Mouse (Mus musculus) spleen, postnatal 10 days (tissue): ENCODE measurements around the gene Fbxl13.

Experiments
- DNase-seq, 2 experiments: peaks; one replicate each; pipeline ENCODE4 v3.0.0; 2021 to 2022; ENCODE audit warnings: low spot score in 2 of 2

Fbxl13 gene

DNA sequence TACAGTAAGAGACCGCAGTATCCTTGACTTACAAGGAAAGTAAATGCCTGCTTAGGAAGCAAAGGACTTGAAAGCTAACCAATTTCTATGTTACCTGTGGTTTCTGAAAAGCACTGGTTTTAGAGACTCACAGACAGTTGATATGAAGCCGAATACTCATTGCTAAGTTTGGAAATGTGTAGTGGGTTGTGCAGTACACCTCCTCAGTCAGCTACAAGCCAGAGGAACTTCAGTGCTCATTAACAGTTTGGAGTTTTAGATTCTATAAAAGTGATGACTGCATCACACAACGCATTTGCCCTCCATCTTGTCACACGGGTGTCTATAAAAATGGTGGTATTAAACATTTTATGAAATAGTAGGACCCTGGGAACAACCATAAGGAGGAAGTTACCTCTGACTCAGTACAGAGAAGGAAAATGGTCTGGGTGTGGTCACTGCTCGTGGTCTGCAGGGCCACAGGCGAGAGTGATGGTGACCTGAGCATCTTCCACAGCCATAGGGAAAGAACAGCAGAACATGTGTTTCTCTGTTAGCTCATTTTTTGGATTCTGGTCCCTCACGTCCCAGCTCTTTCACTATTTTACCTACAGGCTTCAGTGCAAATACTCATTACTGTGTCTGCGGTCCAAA, 160.1 kb downstream of the Fbxl13 start:
- no peak for DNase-seq

DNA sequence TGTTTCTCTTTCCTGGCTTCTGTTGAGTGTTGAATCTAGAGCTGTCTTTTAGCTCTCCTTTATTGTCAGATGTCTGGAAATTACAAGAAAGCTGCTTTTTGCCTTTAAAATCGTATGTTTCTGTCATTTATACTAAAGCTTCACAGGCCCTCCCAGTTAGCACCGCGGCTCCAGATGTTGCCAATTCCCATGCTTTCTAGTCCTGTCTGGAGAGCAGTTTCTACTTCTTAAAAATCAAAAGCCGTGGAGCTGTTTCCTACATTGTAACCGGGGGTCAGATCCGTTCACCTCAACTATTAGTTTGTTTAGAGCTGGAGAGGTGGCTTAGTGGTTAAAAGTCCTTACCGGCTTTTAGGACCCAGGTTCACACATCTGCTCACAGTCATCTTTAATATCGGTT, 162.2 kb downstream of the Fbxl13 start:
- DNase-seq: no peak

DNA sequence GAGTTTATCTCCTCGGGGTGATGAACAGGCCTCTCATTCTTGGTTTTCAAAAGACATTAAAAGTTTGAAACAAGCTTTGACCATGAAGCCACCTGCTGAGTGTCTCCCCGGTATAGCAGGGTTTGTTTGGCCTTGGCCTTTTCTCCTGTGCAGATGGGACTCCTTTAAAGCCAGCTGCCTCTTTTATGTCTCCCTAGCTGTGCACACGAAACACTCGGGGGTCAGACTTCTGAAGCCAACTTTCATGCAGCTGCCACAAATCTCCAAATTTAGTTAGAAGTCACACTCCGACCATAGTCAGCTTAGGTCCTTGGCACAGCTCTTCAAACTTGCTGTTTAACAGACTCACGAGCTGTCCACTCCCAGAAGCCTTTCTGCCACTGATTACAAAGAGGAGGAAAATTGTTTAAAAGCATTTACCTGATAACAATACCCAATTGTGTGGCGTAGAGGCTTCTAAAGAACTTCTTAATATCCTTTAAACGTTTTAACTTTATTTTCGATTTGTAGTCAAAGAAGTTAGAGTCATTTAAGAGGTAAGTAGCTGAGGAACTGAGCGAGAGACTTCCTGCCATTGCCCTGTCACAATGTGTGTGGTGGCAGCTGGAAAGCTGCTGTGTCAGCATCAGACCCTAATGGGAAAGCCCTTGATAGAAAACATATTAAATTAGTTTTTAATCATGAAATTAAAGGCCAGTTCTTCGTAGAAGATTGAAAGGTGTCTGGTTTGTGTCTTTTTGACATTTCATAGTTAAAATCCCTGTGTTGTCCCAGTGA, 162.8 kb downstream of the Fbxl13 start:
- DNase-seq: no peak

DNA sequence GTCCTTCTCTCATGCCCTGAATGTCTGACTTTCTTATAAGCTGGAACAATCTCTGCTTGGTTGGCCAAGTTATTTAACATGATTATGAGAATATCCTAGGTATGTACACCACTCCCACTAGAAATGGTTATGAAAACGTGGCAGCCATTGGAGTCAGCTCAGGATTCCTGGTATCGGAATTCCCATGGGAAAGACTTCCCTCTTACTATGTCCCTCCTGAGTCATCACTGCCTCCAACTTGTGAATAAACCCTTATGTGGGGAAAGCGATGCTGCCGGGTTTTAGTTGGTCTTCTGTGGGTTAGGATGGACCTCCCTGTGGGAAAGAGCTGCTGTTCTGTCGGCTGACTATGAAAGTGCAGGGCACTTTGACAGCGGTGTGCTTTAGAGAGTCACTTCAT, 163.9 kb downstream of the Fbxl13 start:
- no peak for DNase-seq

DNA sequence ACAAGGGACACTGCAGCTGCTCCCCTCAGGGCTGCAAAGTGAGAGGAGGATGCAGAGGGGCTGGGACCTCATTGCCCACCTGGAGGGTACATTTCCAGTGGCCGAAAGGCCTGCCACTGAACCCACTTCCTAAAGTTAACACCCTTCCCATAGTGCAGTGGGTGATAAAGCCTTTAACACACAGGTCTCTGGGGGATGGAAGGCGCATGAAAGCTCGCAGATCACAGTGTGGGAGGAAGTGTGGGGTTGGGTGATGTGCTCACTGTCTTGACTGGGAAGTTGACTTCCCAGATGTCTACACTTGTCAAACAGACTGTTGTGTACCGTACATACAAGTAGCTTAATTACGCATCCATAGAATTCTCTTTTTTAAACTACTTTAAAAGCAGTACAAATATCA, 165.7 kb downstream of the Fbxl13 start:
- no peak for DNase-seq

DNA sequence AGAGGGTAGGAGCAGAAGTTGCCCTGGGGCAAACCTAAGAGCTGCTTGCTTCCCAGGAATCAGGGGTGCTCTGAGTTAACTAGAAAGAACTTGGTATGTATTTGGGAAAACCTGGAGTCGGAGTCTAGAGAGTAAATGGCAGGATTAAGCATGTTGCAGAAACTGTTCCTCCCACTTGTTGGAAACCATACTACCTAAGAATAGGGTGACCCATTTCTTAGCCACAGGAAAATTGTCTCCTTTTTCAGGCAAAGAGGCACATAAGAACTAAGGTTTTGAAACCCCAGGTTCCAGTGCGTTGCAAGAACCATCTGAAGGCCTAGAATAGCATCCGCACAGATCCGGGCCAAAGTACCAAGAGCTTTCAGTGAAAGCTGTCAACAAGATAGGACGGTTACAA, 167.0 kb downstream of the Fbxl13 start:
- no peak for DNase-seq

DNA sequence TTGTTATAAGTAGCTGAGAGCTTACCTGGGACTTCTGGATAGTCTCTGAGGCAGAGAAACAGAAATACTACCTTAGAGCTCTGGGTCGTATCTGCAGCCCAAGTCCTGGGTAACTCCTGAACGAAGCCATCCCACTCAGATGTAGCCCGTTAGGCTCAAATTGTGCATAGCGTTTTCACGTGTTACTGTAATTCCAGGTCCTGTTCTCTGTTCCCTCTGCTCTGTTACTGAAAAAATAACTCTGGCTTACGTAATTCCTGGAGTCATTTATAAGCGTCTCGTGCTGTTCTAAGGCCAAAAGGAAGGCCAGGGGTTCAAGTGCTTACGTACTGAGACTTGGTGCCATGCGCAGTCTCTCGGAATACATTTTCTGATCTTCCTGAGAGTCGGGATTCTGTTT, 177.3 kb downstream of the Fbxl13 start:
- DNase-seq: no peak

DNA sequence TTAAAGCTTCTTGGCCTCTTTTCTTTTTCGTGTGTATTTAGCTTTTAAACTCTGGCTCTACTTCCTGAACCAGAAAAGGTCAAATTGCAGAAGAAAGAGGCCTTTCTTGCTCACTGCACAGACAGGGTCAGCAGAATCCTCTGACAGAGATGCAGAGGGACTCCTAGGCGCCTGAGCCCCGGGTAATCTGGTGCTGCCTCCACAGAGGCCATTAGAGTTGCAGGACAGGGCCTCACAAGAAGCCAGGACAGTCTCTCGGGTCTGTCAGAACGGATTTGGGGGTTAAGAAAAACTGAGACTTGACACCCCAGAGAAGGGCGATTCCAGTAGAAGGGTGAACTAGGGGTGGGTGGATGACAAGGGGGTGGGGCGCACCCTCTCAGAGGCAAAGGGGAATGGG, 178.0 kb downstream of the Fbxl13 start:
- no peak for DNase-seq

DNA sequence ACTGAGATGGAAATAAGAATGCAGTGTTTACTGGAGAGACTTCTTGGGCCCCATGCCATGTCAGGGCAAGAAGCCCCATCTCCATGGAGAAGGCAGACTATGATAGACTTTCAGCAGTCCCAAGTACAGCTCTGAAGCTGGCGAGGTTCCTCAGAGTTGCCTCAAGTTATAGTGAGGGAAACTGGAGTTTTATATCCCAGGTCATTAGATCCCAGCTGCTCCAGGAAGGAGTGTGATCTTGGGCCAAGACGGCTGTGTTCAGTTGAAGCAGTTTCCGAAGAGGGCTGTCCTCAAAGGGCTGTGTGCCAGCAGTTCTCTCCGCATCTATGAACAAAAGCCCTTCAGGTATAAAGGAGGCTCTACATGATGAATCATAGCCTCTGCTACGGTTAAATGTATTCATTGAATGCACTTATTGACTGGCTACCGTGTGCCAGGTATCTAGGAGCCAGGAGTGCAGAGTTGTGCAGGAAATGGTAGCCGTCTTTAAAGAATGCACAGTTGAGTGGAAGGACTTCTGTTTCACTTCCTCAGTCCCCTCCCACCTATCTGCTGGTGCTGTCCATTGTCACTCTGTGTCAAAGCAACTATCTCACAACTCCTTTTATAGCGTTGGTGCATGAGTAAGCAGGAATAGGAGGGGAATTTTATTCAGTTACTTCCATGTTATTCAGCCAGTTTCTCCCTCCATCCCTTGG, 204.5 kb downstream of the Fbxl13 start:
- DNase-seq: no peak

DNA sequence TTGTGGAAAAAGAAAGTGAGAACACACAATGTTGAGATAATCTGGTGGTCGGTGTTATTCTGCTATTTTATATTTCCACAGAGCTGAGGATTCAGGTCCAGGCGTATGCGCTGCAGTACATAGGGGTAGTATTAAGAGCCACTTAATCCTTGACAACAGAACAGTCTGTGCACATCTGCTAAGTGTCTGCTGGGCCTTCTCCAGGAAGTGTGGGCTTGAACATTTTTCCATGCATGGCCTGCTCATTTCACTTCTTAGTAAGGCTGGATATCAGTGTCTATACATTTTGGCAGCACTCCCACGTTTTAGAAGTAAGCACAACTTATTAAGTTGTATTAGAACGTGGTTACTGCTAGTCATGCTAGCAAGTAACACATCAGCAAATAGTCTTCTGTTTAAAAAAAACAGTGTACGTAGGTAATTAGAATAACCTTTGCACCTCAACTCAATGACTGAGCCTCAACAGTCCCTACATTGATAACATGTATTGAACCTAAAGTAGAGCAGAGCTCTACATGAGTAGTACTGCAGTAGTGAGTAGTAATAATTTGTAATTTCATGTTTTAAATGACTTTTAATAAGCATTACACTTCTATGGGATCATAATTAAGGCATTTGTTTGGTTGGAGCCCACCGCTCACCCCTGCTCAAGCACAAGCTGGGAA, 205.9 kb downstream of the Fbxl13 start:
- DNase-seq: no peak

DNA sequence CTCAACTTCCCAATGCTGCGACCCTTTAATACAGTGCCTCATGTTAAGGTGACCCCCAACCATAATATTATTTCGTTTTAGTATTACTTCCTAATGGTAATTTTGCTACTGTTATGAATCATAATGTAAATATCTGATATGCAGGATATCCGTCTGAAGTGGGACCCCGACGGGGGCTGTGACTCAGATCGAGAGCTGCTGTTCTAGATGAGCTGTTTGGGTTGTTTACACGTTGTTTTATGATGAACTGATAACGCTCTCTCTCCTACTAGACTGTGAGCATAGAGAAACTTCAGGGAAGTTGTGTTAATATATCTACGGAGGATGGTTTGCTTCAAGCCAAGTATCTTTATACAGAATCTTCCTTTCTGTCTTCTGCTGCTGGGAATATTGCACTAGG, 207.0 kb downstream of the Fbxl13 start:
- no peak for DNase-seq

DNA sequence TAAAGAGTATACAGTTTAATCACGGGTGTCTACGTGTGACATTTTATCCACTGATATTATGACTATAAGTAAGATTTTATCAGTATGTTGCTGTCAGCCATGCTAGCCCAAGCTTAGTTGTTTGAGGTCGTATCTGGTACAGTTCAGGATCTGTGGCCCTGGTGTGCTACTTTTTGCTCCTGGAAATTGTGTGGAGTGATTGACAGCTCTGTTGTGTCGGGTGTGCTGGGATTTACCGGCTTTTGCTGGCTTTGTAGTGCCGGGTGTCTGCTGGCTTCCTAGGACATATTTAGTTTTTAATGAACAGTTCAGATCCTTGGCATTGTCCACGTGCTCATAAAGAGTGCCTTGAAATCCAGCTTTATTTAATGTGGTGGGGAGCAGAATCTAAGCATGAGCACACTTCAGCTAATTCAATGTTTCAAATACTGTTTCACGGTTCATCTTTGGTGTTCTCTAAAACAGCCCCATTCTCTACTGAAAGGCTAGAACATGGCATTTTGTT, 208.9 kb downstream of the Fbxl13 start:
- no peak for DNase-seq

DNA sequence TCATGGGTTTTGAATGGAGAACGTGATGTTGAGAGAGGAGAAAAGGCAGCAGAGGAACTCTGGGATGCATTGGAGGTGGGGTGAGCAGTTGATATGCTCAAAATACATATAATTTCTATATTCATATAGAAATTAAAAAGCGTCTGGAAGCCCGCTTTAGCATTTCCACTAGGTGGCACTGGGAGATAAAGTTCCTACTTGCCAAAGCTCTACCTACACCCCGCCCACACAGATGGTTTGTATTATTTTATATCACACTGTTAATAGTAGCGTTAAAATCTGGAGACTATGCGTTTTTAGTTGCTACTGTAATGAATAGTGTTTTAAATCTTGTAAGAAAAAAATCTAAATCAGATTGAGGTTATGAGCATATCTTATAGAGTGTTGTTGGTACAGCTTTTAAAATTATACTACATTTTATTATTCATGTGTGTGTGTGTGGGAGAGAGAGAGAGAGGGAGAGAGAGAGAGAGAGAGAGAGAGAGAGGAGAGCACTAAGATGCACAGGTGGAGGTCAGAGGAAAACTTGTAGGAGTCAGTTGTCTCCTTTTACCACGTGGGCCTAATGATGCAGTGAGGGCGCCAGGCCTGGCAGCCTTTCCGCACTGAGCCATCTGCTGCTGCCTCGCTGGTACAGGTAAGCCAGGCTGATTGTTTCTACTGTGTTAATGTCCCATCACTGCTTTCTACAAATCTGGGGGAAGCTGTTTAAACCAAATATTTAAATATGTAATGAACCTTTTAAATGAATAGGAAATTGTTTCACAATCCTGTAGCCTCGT, 211.1 kb downstream of the Fbxl13 start:
- no peak for DNase-seq
